Mouse (Mus musculus): ENCODE results near the gene Shcbp1l. TPM values are rescaled to one million over a fixed set of nuclear protein-coding genes. Genes with fewer than 3 reads are reported as not detected.
A peak's percentile ranks its signal among the peaks of the same experiment; 100 is the strongest.
"Not testable (repeated sequence)": the region's sequence is repeated elsewhere in the genome, so short reads cannot be mapped to it uniquely, and the experiment has no call there.

Gene Shcbp1l
- polyA plus RNA-seq, 1 experiment from 2014 or later: 1.0 TPM

GRCm38 (mm10) chr1:153410915-153411314 is 14.0 kb upstream of the Shcbp1l start:
- ATAC-seq (ENCODE audit: low FRiP score, low read depth); H3K9me3 ChIP-seq; H3K4me3 ChIP-seq; H3K36me3 ChIP-seq; H3K9ac ChIP-seq; H3K4me2 ChIP-seq; H3K4me1 ChIP-seq (replicated peaks); H3K27ac ChIP-seq (replicated peaks); H3K27me3 ChIP-seq: not testable (repeated sequence)
- WGBS: 100% methylated on average over 2 of the region's 4 CpGs

GRCm38 (mm10) chr1:153411723-153412122 is 13.2 kb upstream of the Shcbp1l start:
- no peaks in the 10 kb centered on the region for H3K9me3 ChIP-seq
- H3K27ac ChIP-seq (replicated peaks): no peak overlapping the region
- WGBS: 90% methylated on average over 6 of the region's 6 CpGs
- no peak overlapping the region for H3K4me2 ChIP-seq
- no peaks in the 10 kb centered on the region for H3K27me3 ChIP-seq
- H3K4me1 ChIP-seq (replicated peaks): no peaks in the 10 kb centered on the region
- H3K9ac ChIP-seq: no peak overlapping the region
- ATAC-seq (ENCODE audit: low FRiP score, low read depth): no peak
- H3K4me3 ChIP-seq: no peak overlapping the region
- no peaks in the 10 kb centered on the region for H3K36me3 ChIP-seq

- not testable (repeated sequence) for H3K27ac ChIP-seq (replicated peaks); H3K4me3 ChIP-seq; ATAC-seq (ENCODE audit: low FRiP score, low read depth); H3K4me1 ChIP-seq (replicated peaks); H3K27me3 ChIP-seq; H3K9ac ChIP-seq; H3K36me3 ChIP-seq; H3K4me2 ChIP-seq; H3K9me3 ChIP-seq
- WGBS: 68% methylated on average over 3 of the region's 4 CpGs
These were observed 12.1 kb upstream of the Shcbp1l start for GRCm38 (mm10) chr1:153412663-153413396.

- not testable (repeated sequence) for ATAC-seq (ENCODE audit: low FRiP score, low read depth); H3K27me3 ChIP-seq; H3K27ac ChIP-seq (replicated peaks); H3K4me2 ChIP-seq; H3K36me3 ChIP-seq; H3K9me3 ChIP-seq; H3K4me1 ChIP-seq (replicated peaks); H3K4me3 ChIP-seq; H3K9ac ChIP-seq
- 76% methylated on average over 13 of the region's 13 CpGs for WGBS
These were observed 11.5 kb upstream of the Shcbp1l start for GRCm38 (mm10) chr1:153413397-153414020.

- H3K4me2 ChIP-seq; H3K27ac ChIP-seq (replicated peaks); H3K9ac ChIP-seq; H3K4me1 ChIP-seq (replicated peaks); H3K9me3 ChIP-seq; ATAC-seq (ENCODE audit: low FRiP score, low read depth); H3K4me3 ChIP-seq; H3K27me3 ChIP-seq; H3K36me3 ChIP-seq: not testable (repeated sequence)
- WGBS: 83% methylated on average over 24 of the region's 24 CpGs
These were observed 10.7 kb upstream of the Shcbp1l start for GRCm38 (mm10) chr1:153414114-153414723.

- H3K9ac ChIP-seq: no peak overlapping the region
- no peak overlapping the region for H3K27ac ChIP-seq (replicated peaks)
- no peaks in the 10 kb centered on the region for H3K4me1 ChIP-seq (replicated peaks)
- no peaks in the 10 kb centered on the region for H3K36me3 ChIP-seq
- no peaks in the 10 kb centered on the region for H3K9me3 ChIP-seq
- WGBS: 94% methylated on average over 4 of the region's 4 CpGs
- no peak overlapping the region for H3K4me2 ChIP-seq
- H3K27me3 ChIP-seq: no peaks in the 10 kb centered on the region
- ATAC-seq (ENCODE audit: low FRiP score, low read depth): no peak
- no peak overlapping the region for H3K4me3 ChIP-seq
These were observed 10.0 kb upstream of the Shcbp1l start for GRCm38 (mm10) chr1:153414962-153415361.

GRCm38 (mm10) chr1:153415742-153416141 is 9.2 kb upstream of the Shcbp1l start:
- not testable (repeated sequence) for H3K4me1 ChIP-seq (replicated peaks); H3K27ac ChIP-seq (replicated peaks); H3K9me3 ChIP-seq; H3K27me3 ChIP-seq; H3K4me3 ChIP-seq; H3K9ac ChIP-seq; H3K36me3 ChIP-seq; H3K4me2 ChIP-seq; ATAC-seq (ENCODE audit: low FRiP score, low read depth)
- WGBS: 85% methylated on average over 2 of the region's 5 CpGs

- not testable (repeated sequence) for H3K36me3 ChIP-seq
These were observed 8.6 kb upstream of the Shcbp1l start for GRCm38 (mm10) chr1:153416271-153416832.

GRCm38 (mm10) chr1:153417805-153418204 is 7.2 kb upstream of the Shcbp1l start:
- H3K27me3 ChIP-seq; H3K27ac ChIP-seq (replicated peaks); H3K4me1 ChIP-seq (replicated peaks); ATAC-seq (ENCODE audit: low FRiP score, low read depth); H3K9me3 ChIP-seq; H3K4me2 ChIP-seq; H3K36me3 ChIP-seq; H3K4me3 ChIP-seq; H3K9ac ChIP-seq: not testable (repeated sequence)
- 63% methylated on average over 4 of the region's 4 CpGs for WGBS

More at GRCm38 (mm10) chr1:153416271-153416832, 8.6 kb upstream of the Shcbp1l start:
- ATAC-seq (ENCODE audit: low FRiP score, low read depth); H3K27me3 ChIP-seq; H3K4me2 ChIP-seq; H3K9me3 ChIP-seq; H3K4me3 ChIP-seq; H3K9ac ChIP-seq; H3K4me1 ChIP-seq (replicated peaks); H3K27ac ChIP-seq (replicated peaks): not testable (repeated sequence)
- WGBS: 82% methylated on average over 3 of the region's 3 CpGs

- Histone ChIP-seq H3K9ac (peak overlapping the region; percentile 72; the same call in 1 of the 2 replicates), H3K4me2 (peak overlapping the region; percentile 99), H3K4me1 (replicated peaks) (peaks cover 12% of the 10 kb centered on the region), H3K9me3 (no peaks in the 10 kb centered on the region), H3K4me3 (peak overlapping the region; percentile 75), H3K27ac (replicated peaks) (no peak overlapping the region), H3K36me3 (no peaks in the 10 kb centered on the region), H3K27me3 (no peaks in the 10 kb centered on the region)
- 26% methylated on average over 12 of the region's 12 CpGs for WGBS
- ATAC-seq (ENCODE audit: low FRiP score, low read depth): peak; percentile 50
These were observed 691 bp upstream of the Shcbp1l start for GRCm38 (mm10) chr1:153424271-153424670.

GRCm38 (mm10) chr1:153431158-153431557 is 6.2 kb downstream of the Shcbp1l start:
- Histone ChIP-seq H3K27me3 (no peaks in the 10 kb centered on the region), H3K9ac (no peak overlapping the region), H3K9me3 (no peaks in the 10 kb centered on the region), H3K4me1 (replicated peaks) (no peaks in the 10 kb centered on the region), H3K4me3 (no peak overlapping the region), H3K4me2 (no peak overlapping the region), H3K27ac (replicated peaks) (no peak overlapping the region), H3K36me3 (no peaks in the 10 kb centered on the region)
- no peak for ATAC-seq (ENCODE audit: low FRiP score, low read depth)
- 73% methylated on average over 7 of the region's 7 CpGs for WGBS

GRCm38 (mm10) chr1:153431701-153432100 is 6.7 kb downstream of the Shcbp1l start:
- H3K9ac ChIP-seq: no peak overlapping the region
- no peak for ATAC-seq (ENCODE audit: low FRiP score, low read depth)
- H3K27me3 ChIP-seq: no peaks in the 10 kb centered on the region
- no peak overlapping the region for H3K4me2 ChIP-seq
- H3K4me1 ChIP-seq (replicated peaks): no peaks in the 10 kb centered on the region
- 89% methylated on average over 10 of the region's 10 CpGs for WGBS
- no peak overlapping the region for H3K27ac ChIP-seq (replicated peaks)
- H3K4me3 ChIP-seq: no peak overlapping the region
- H3K9me3 ChIP-seq: no peaks in the 10 kb centered on the region
- no peaks in the 10 kb centered on the region for H3K36me3 ChIP-seq

Data from hindbrain, embryonic 15.5 days (tissue).